Mouse (Mus musculus) mammary gland, adult 2 months (tissue): ENCODE measurements around the gene Afg1l. TPM values are rescaled to one million over a fixed set of nuclear protein-coding genes. Genes with fewer than 3 reads are reported as not detected.

Source experiments
- polyA plus RNA-seq: library from polyadenylated mRNA; depleted of rRNA; stranded (reverse); fragments of >200 nt; gene quantifications from 2 replicates; pipeline ENCODE4 v1.2.3, GENCODE M21; 2012; ENCODE audit warnings: low replicate concordance; rRNA removed

Afg1l gene
- polyA plus RNA-seq = 4.6 and 10.8 TPM in 2 replicates

GRCm38 (mm10) chr10:42478341-42478720 lies at the start of gene Afg1l:
TSS of gene Afg1l (minus strand) at chr10:42478565.

GRCm38 (mm10) chr10:42501775-42502348 lies 23.5 kb upstream of the Afg1l start, which contains the start of gene Snx3:
TSS of gene Snx3 (plus strand) at chr10:42502030.

GRCm38 (mm10) chr10:42276507-42277345 lies 201.6 kb downstream of the Afg1l start, which contains the start of gene Foxo3:
TSS of gene Foxo3 (minus strand) at chr10:42276755.

Other genes starting within 250 kb of the Afg1l start
- 29.8 and 52.5 TPM in 2 replicates for gene Foxo3, start 201.8 kb downstream of the Afg1l start, polyA plus RNA-seq
- 192 and 408 TPM in 2 replicates for gene Snx3, start 23.5 kb upstream of the Afg1l start, polyA plus RNA-seq
- gene Nr2e1, start 105.1 kb upstream of the Afg1l start, polyA plus RNA-seq = not detected in 2 replicates
- 20.9 and 25.8 TPM in 2 replicates for gene Ostm1, start 105.3 kb upstream of the Afg1l start, polyA plus RNA-seq